Mouse (Mus musculus) heart, postnatal 0 days (tissue): Measurements from ENCODE around the gene Usp13.

ENCODE experiments used
- CTCF ChIP-seq: IDR thresholded peaks from 2 replicates; pipeline ENCODE4 v1.5.1; 2016; ENCODE audit warnings: antibody characterized with exemption, control low read depth, low read depth
- EP300 ChIP-seq: IDR thresholded peaks from 2 replicates; pipeline ENCODE4 v1.6.1; 2016; ENCODE audit warnings: antibody characterized with exemption, low read depth

- TF ChIP-seq EP300 = no peak
- no peak for TF ChIP-seq CTCF
Observed at GRCm38 (mm10) chr3:32871081-32871480, 53.7 kb downstream of the Usp13 start.
